Mouse (Mus musculus) small intestine, adult 2 months (tissue): ENCODE measurements around the gene Pygb.

Experiments used
- CTCF ChIP-seq: fragments of 200-500 bp; IDR thresholded peaks from 2 replicates; pipeline ENCODE4 v1.5.1; 2012; ENCODE audit warnings: low read depth, mild to moderate bottlenecking, control low read depth, inconsistent platforms, low read length, moderate library complexity, mixed read lengths; ENCODE audit not compliant: insufficient replicate concordance, insufficient read length; ENCODE audit errors: extremely low read depth
- POLR2A ChIP-seq: fragments of 200-500 bp; IDR thresholded peaks from 2 replicates; pipeline ENCODE4 v1.6.1; 2012; ENCODE audit warnings: low read depth, mild to moderate bottlenecking, control low read depth, inconsistent platforms, low read length, moderate library complexity

DNA sequence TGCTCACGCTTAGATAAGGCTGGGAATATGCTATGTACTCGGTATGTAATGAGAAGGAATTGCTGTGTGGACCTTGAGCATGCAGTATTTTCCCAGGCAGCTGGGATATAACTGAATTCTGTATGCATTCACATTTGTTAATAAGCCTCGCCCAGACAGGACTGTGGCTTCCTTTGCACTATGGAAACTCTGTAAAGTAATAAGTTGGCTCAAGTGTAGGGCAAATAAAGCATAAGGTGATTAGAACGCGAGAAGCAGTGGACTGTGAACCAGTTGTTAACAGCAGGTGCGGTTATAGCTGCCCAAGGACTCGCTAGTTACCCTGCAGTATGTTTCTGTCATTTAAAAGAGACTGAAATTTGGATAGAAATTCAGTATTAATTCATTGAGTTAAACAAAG lies 11.5 kb downstream of the Pygb start:
- TF ChIP-seq POLR2A: no peak
- no peak for TF ChIP-seq CTCF
